Mouse (Mus musculus) megakaryocyte-erythroid progenitor cell, adult 5-6 weeks (primary cell): Measurements from ENCODE around the gene Trak1. TPM values are rescaled to one million over a fixed set of nuclear protein-coding genes. Genes with fewer than 3 reads are reported as not detected.

Experiments
- ATAC-seq: replicated peaks from 2 replicates; pipeline ENCODE4 v1.8.0; 2016; ENCODE audit warnings: mild to moderate bottlenecking, inconsistent platforms; ENCODE audit not compliant: severe bottlenecking, poor library complexity, low FRiP score, low TSS enrichment
- total RNA-seq, 2 experiments: library from RNA; stranded (forward) in 1 of 2; stranded (reverse) in 1 of 2; fragments of 200-1000, 215-1000 nt in 1 of 2; fragments of >200 nt in 1 of 2; fragmentation: Nextera tagmentation in 1 of 2; gene quantifications; 2 replicates each; pipeline ENCODE4 v1.2.3; 2014 to 2017

The Trak1 gene
- total RNA-seq (2014; fragmentation: Nextera tagmentation): 45.6 and 50.2 TPM in 2 replicates
- total RNA-seq (2017): 14.2 and 23.2 TPM in 2 replicates

- peak; percentile 54 for ATAC-seq
These were observed at the start of gene Trak1 for GRCm38 (mm10) chr9:121297171-121298064. TSS of gene Trak1 (plus strand) at chr9:121297502.

DNA sequence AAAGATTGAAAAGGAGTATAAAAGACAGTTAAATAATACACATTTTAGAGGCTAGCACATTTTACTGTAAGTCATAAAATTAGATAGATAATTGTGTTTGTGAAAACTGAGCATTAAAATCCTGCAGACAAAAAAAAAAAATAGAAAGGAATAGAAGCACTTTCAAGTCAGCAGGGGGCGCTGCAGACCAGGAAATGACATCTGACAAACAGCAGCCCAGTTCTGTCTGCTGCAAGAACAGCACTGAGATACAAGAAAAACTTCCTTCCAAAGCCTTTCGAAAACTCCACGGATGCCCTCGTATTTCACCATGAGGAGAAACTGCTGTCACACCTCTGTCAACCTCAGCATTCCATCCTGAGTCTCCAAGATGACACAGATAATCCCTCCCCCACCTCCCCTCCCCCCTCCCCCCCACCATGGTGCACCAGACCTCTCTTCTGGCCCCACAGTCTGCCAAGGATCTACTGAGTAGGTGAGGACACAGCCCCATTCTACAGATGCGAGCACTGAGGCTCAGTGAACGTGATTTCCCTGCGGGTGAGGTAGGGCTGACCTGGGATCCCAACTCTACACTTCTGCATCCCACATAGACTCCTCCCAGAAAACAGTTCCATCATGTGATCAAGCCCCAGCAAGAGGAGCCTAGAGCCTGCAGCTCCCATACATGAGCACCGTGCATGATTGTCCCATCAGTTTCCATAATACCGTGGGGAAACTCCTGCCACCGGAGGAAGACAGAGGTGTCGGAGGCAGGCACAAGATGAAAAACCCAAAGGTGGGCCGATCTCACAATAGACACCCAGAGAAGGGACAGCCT, 49.1 kb upstream of the Trak1 start:
- peak; percentile 60 for ATAC-seq

DNA sequence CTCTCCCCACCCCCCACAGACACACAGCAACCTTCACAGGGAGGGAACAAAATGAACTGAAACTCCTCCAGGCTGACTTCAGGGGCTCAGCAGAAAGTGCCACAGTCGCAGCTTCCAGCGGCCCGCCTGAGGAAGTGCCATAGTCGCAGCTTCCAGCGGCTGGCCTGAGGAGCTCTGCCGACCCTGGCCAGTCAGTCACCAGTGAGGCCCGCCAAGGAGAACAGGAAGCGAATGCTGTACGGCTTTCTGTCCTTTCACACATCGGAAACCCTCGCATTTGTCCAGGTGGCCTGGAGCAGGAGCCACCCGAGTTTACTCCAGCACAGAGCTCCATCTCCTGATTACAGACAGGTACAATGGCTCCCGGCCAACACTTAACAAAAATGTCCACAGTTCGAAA, 47.5 kb upstream of the Trak1 start:
- no peak for ATAC-seq

DNA sequence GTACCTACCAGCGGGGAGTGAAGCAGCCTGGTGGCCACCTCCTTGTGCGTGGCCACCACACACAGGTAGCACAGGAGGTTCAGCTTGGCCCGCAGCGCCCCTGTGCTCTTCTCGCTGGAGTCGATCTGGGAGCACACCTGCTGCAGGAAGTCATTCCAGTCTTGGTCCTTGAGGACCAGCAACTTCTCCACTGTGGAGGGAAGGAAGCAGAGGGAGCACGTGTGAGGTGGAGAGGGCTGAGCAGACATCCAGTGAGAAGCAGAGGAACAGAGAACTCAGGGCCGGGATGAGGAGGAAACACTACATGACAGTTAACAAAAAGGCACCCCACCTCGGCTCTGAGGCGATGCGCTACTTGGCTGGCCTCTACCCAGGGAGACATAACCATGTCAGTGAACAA, 46.4 kb upstream of the Trak1 start:
- no peak for ATAC-seq

DNA sequence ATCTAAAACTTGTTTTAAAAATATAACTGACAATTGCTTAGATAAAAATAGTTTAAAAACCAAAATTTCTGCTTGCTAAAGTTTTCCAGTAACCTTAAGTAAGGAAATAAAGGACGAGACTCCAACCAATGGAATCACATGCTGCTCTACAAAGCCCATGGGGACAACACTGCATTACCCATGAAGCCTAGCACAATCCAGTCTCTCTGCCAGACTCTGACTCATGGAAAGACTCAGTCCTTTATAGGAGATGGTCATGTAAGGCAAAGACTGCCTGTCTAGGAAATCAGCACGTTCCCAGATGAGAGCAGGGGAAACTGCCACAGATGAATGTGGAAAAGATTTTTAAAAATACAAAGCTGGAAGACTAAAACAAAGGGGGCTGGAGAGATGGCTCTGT, 43.3 kb upstream of the Trak1 start:
- no peak for ATAC-seq

GRCm38 (mm10) chr9:121254761-121255160, 42.5 kb upstream of the Trak1 start:
- ATAC-seq: no peak

- no peak for ATAC-seq
These were observed 40.2 kb upstream of the Trak1 start for GRCm38 (mm10) chr9:121257106-121257505.

GRCm38 (mm10) chr9:121265307-121265706, 32.0 kb upstream of the Trak1 start:
- ATAC-seq: no peak

- no peak for ATAC-seq
These were observed 26.2 kb upstream of the Trak1 start for GRCm38 (mm10) chr9:121271149-121271548.

- no peak for ATAC-seq
These were observed 25.7 kb upstream of the Trak1 start for GRCm38 (mm10) chr9:121271561-121271960.

- ATAC-seq: no peak
These were observed 20.6 kb upstream of the Trak1 start for GRCm38 (mm10) chr9:121276745-121277117.

DNA sequence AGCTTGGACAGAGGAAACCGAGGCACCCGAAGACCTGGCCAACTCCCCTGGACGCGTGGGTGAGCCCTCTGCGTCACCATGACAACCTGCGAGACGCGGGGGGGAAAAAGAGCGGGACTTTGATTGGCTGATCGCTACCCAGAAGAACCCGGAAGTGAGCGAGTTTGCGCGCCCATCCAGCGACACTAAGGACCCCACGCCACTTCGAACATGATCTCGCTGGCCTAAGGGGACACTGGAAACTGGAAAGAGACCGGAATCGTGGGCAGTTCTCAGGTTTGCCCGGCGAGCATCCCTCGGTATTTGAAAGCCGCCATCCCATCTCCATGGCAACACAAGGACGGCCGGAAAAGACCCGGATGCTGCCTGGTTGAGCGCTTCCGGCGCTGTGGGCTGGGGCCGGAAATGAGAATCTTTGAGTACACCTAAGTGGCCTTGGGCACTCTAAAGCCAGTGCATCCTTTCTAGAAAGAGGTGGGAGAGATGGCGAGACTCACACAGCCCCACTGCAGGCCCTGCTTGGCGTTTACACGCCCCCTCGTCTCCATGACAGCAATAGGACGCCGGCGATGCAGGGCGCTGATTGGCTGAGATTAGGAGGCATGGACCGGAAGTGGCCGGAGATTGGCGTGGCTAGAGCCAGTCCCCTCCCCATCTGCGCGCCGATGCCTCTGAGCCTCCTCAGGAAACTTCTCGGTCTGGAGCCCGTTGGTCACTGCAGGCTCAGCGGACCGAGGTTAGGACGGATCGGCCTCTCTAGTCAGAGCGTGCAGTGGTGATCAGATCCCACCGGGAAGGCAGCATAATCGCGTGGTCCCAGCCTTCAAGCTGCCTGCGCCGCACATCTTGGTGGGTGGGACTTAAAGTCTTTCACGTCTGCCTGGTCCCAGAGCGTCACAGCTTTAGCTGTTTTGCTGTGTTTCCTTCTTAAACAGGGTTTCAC, 19.9 kb upstream of the Trak1 start, which contains the start of gene Ulk4:
TSS of gene Ulk4 (minus strand) at position 80 of the 943 bp plus-strand sequence.
- ATAC-seq: peak; percentile 96

DNA sequence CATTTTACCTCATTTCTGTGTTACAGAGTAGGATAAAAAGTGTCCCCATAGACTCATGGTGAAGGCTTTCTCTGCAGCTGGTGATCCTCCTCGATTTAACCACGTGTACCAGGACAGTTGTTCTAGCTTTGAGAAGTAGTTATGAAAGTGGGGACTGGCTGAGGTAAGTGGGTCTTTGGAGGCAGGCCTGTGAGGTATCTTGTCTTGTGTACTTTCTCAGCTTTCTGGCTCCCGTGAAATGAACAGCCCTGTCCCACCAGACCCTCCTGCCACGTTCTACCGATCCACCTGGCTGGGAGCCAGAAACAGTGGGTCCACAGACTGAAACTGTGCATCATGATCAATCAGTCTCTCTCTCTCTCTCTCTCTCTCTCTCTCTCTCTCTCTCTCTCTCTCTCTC, 18.1 kb upstream of the Trak1 start:
- no peak for ATAC-seq

GRCm38 (mm10) chr9:121281891-121282290, 15.4 kb upstream of the Trak1 start:
- no peak for ATAC-seq

GRCm38 (mm10) chr9:121283620-121284185, 13.6 kb upstream of the Trak1 start:
- no peak for ATAC-seq

DNA sequence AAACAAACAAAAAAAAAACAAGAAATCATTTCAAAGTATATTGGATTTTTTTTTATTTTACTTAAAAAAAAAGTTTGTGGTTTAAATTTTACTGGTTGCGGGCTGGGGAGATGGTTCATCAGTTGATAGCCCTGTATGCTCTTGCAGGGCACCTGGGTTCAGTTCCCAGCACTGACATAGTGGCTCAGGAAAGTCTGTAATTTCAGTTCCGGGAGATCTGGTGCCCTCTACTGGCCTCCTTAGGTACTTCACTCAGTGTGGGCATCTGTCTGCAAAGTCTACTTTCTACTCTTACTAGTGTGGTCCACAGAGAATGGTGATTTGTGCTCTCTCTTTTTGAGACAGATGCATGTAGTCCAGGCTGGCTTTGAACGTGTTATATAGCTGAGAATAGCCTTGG, 12.9 kb upstream of the Trak1 start:
- ATAC-seq: peak; percentile 39

DNA sequence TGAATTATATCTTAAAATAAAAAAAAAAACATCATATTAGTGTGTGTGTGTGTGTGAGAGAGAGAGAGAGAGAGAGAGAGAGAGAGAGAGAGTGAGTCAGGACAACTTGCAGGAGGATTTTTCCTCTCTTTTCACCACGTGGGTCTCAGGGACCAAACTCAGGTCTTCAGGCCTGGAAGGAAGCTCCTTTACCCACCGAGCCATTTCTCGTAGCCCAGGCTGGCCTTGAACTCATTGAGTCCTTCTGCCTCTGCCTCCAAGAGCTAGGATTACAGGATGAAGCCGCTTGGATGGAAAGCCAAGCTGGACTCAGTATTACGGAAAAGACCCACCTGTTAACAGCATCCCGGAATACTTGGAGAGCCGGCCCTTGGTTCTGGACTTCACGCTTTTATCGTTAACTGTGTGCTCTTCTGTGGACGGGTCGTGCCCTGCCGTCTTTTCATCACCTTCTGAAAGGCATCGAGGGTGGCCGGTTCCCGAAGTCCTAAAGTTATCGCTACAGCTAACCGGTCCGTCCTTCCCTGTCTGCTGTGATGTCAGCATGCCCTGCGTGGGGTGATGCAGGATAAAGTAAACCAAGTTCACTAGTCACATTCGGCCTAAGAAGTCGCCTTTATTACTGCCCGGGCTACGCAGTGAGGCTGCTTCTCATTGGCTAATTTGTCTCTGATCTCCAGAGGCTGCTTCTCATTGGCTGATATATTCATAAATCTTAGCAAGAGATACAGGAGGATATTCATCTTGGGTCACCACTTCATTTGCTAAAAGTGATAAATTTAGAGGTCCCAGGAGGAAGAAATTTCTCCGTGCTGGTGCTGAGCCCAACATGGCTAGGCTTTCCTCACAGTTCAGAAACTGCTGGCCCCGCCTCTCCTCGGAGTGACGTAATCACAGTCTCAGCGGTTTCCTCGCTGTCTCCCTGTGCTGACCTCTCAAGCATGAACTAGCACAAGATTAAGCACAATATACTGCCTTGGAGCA, 11.7 kb upstream of the Trak1 start:
- ATAC-seq: peak; percentile 87
